Mouse (Mus musculus) spleen, postnatal 14 days (tissue): ENCODE measurements around the gene Nsun2.

Source experiments
- DNase-seq, 2 experiments: peaks; one replicate each; pipeline ENCODE4 v3.0.0; 2021 to 2022; ENCODE audit warnings: low spot score in 2 of 2

The Nsun2 gene

DNA sequence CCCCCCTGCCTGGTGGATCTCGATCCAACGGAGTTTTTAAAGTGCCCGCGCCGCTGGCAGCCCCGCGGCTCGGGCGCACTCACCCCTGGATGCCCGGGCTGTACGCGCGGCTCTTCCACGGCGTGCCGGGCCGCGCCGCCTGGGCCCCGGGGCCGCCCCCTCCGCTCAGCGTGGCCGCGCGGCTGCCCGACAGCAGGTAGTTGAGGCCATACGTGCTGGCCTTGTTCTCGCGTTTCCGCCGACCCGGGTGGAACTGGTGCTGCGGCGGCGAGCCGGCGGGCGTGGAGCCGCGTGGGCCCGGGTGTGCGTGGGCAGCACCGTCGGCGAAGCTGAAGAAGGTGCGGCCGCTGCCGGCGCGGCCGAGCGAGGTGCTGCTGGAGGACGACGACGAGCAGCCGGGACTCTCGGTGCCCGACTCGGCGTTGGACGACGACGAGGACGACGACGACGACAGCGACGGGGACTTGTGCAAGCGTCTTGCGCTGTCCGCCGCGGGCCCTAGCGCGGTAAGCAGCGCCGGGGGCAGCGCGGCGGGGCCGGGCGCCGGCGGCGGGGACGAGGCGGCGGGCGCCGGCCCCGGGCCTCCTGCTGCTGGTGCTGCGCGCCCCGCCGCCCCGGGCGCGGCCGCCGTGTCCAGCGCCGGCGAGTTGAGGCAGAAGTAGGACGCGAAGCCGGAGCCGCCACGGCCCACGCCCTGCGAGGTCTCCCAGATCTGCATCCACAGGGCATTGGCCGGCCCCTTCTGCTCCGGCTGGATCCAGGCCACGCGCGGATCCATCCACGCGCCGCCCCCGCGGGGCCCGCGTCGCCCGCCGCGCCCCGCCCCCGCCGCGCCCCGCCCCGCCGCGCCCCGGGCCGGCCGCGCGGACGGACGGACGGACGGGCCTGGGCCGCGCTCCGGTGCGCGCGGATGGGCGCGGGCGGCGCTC is at the start of gene Nsun2:
TSS of gene Nsun2 (plus strand) at position 342 of the 929 bp plus-strand sequence.
- DNase-seq, result peak; percentile 31 to 36

DNA sequence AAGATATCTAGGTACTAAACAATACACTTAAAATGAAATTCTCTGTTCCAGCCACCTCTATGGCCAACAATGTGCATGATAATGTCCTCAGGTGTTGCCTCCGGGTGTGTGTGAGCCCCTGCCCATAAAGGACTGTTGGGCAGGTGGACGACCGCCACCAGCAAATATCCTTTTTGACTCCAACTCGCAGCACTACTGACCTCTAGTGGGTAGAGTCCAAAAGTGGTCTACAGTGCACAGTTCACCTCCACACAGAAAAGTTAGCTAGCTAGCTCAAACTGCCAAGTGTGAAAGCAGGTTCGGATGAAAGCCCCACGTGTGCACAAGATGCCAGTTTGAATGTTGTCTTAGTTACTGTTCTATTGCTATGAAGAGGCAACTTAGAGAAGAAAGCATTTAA is 48.2 kb upstream of the Nsun2 start:
- no peak for DNase-seq

DNA sequence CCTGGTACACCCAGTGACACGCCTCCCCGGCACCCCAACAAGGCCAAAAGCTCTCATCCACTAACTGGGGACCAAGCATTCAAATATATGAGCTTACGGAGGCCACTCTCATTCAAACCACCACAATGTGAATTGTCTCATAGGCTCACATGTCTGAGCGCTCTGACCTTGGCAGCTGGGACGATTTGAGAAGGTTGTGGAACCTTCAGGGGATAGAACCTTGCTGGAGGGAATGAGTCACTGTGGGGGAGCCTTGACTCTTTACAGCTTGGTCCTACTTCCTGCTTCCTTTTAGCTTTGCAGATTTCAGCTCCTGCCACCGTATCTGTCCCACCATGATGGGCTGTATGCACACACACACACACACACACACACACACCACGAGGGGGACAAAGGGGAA is 47.7 kb upstream of the Nsun2 start:
- DNase-seq, result no peak

DNA sequence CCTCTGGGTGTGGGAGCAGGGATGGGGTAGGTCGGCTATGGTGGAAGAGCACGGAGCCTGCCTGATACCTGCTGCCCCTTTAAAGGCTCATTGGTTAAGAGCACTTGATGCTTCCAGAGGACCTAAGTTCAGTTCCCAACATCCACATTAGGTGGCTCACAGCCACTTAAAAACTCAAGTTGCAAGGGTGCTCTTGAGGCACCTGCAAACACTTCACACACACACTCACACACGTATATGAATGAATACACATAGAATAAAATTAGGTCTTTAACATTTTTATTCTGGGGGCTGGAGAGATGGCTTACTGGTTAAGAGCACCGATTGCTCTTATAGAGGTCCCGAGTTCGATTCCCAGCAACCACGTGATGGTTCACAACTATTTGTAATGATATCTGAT is 46.4 kb upstream of the Nsun2 start:
- DNase-seq, result no peak

DNA sequence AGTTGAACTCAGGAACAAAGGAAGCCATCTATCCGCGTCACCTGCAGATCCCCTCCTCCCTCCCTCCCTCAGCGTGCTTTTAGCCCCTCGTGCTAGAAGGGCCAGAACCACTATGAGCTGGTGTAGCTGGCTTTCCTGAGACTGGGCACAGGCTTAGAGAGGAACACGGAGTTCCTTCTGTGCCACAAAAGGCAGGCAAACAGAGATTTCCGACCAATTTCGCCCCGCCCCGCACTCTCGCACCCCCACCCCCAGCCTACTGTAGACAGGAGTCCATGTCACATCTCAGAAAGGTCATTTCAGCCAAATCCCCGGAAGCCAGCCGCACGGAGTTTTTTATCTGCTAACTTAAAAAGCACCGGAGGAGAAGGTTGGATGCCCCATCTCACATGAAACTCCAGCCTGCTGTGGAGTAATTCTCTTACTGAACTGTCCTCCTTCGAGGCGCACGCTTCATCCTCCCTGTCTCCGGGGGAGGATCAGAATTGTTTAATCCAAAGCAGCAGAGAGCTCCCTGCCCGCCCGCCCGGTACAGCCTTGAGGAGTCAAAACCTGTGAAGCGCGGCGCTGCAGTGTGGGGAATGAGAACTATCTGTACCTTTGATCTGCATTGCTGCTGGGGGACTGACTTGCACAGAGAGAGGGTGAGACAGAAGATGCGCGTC is 45.8 kb upstream of the Nsun2 start:
- no peak for DNase-seq

DNA sequence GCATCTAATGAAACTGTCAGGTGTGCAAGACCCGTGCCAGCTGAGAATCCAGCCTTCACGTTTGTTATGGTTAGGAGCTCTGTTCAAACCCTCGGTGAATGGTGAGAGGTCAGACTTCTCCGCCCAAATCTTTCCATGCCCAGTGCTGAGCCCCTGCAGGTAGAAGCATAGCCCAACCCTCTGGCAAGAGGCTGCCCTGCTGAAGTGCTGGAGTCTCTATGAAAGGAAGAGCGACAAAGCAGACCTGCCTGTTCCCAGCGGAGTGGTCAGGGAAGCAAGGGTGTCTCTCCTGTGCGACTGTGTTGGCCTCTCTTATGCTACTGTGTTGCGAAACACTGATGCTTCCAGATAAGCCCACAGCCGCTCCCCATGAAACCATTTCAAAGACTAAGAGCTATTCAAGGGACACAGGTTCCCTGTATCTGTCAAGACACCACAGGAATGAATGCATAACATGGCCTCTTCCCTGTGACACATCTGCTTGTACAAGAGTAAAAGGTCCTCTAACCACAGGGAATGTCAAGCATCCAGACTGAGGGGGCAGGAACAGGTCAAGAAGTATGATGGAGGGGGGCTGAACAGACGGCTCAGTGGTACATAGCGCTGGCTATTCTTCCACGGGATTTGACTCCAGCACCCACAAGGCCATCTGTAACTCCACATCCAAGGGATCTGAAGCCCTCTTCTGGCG is 44.8 kb upstream of the Nsun2 start:
- DNase-seq, result no peak

DNA sequence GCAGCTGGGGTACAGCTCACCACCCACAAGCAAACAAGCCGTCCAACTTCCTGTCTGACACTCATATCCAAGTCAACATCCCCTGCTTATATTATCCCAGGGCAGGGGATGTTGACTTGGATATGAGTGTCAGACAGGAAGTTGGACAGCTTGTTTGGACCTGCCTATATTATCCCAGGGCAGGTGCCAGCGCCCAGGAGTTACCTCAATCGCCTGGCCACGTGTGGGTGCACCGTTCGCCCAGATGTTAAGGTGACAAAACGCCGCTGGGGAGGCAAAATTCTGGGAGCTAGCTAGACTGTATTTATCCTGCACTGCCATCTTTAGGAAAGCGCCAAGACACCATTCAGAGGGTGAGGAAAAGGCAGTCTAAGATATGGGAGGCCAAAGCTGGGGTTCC is 43.8 kb upstream of the Nsun2 start:
- no peak for DNase-seq

DNA sequence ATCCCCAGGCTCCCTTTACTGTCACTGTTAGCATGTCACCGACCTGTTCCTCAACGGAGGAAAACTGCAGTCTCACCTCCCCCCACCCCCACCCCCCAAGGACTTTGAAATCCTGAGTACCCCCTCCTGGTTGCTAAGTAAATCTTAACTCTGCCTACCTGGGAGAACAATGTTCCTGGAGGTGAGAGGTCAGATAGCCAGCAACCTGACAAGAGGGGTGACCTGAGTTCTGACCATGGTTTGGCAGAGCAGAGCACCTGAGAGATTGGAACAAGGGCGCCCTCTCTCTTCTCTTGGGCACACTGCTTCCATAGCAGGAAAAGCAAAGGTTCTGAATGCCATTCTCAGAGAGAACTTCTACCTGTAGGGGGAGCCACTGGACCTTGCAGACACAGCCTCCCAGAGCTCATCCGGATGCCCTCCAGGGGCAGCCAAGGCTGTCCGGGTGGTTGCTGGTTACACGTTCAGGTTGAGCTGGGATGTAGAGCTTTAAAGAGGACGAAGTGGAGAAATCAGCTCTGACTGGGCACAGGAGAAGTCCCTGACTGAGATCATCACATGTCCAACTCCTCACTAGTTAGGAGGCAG is 40.6 kb upstream of the Nsun2 start:
- peak in 1 of 2 experiments; percentile 12 for DNase-seq

DNA sequence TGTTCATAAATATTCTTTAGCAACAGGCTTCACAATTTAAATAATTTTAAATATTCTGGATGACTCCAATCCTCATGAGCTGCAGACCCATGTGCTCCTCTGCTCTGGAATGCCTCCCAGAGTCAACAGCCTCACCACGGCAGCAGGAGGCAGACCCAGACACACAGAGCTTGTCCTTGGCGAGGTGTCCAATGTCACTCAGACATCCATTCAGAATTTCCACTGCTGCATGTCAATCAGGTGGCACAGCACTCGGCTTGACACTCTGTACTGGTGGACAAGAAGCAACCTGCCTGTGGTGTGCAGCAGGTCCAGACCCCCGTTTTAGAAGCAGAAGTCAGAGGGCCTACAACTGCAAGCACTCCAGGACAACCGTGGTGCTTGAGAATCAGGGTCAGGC is 35.3 kb upstream of the Nsun2 start:
- DNase-seq, result no peak

DNA sequence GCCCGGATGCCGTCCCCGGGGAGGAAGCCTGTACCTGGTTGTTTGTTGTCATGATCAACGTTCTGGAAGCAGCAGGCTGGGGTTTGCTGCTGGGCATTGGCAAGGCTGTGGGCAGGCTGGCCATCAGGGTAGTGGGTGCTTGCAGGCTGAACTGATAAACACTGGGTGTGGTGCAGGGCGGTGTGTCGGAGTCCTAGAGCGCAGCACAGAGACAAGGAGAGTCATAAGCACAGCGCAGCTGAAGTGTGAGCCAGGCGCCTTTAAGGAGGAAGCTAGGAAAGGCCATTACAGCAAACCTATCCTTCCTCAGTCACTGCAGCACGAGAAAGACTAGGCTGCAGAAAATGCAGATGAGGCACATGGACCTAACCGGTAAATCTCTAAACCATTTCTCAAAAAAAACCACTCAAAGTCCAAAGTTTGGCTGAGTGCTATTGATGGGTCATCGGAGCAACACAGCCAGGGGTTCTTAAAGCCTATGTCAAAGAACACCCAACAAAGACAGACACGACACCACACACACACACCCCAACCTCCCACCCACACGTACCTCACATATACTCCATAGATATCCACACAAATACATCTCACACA is 31.3 kb upstream of the Nsun2 start:
- DNase-seq, result no peak

DNA sequence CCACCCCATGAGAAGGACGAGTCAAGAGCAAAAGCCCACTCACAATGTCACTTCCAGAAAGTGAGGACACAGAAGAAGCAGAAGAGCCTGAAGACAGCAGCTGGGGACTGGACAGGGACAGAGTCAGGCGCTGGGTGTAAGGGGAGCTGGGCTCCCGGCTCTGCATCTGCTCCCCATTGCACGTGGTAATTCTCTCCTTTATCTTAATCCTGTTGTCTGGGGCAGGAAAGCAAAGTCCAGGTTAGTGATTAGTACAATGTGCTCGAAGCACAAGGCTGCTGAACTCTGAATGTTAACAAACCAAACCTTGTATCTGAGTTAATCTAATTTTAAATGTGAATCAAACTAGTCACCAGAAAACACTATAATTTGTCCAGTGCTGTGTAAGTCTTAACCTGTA is 30.7 kb upstream of the Nsun2 start:
- no peak for DNase-seq

DNA sequence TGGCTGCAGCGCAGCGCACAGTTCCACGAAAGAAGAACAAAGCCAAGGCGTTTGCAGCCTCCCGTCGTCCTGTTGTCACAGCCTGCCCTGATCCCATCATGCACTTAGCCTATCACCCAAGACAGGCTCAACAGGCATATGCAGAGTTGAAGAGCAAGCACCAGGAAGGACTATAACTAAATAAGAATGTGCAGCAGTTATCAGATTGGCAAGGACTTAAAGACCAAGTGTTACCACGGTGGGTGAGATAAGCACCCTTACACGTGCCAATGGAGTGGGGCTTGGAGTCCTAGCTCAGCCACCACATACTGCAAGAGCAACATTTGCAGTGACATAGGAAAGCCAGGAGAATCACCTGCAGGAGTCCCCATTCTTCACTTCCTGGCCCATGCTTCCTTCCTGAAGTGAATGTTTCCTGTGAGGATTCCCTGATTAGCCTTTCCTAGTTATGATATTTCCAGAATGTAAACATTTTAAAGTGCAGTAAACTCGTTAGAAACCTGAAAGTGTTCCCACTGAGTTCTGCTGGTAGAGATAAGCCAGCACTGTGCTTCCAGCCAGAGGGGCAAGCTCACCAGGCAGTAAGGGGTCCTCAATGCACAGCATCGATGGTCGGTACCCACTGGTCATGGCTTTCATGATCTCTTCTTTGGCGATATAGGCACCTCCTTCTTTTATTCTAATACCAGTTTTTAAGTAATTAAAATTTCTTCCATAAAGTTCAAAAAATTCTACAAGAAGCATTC is 27.0 kb upstream of the Nsun2 start:
- no peak for DNase-seq

DNA sequence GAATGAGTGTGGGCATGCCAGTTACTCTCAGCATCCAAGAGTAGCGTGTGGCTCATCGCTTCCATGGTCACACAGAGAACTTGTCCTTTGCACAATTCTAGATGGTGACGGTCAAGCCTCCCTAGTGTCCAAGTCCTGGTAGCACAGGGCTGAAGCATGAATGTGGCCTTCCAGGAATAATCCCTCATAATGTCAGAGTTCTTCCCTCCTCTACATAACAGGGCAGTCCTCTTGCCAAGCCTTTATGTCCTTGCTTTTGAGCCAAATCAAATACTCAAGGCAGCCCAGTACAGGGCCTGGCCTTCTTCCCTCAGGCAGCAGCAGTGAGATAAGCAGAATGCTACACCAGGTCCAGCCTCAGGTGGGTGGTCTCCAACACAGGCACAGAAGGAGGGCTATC is 25.9 kb upstream of the Nsun2 start:
- DNase-seq, result no peak

DNA sequence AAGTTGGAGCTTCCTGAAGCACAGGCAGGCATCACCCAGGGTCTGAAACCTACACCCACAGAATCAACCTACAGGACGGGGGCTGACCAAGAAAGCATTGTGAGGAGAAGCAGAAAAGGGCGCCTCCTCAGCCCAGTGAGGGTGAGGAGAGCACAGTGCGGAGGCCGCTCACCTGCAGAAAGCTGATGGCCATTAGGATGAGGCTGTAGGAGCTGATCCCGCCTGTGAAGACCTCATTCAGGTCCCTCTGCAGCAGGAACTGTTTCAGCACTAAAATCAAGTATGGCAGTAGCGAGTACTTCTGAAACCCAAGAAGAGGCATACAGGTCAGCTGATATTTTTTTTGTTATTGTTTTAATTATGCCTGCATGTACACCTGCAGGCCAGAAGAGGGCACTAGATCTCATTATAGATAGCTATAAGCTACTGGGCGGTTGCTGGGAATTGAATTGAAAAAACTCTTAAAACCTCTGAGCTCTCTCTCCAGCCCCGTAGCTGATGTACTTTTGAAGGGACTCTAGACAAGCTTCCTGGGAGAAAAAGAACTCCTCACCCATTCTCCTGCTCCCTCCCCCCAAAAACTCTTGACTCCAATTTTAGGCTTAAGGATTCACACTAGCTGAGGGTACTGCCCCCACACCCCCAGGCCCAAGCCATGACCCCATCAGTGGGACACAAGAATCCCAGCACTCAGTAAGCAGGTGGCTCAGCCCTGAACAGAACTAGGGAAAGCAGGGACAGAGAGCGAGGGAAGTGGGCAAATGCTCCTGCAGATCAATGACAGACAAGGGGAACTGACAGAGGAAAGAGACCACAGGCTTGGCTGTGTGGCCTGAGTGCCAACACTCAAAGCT is 23.9 kb upstream of the Nsun2 start:
- no peak for DNase-seq

DNA sequence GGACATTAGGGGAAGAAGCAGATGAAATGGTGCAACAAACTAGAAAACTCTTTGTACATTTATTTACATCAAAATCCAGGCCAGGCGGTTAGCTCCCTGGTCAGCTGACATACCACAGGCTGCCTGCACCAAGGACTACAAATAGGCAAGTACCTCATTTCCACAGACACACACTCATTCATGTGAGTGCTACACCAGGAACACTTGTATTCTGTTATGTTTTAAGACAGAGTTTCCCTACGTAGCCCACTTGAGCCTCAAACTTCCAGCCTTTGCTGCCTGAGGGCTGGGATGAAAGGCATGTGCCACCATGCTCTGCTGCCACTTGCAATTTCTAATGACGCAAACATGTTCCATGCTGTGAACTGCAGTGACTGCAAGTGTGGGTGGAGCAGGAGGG is 18.5 kb upstream of the Nsun2 start:
- no peak for DNase-seq

DNA sequence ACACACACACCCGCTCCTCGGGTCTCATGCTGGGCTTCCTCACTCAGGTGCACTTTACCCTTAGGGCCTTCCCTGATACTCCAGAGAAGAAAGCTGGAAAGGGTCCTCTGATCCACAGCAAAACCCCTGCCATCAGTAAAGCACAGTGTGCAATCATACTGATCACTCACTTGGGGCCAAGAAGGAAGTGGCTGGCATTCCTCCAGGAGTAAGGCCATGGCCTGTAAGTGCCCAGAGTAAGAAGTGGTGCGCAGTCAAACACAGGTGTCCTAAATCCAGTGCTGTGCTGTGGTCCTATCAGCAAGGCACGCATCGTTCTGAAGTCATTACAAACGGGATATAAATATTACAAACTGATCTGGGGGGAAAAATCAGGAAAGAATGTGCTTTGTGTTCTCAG is 16.1 kb upstream of the Nsun2 start:
- DNase-seq, result no peak

DNA sequence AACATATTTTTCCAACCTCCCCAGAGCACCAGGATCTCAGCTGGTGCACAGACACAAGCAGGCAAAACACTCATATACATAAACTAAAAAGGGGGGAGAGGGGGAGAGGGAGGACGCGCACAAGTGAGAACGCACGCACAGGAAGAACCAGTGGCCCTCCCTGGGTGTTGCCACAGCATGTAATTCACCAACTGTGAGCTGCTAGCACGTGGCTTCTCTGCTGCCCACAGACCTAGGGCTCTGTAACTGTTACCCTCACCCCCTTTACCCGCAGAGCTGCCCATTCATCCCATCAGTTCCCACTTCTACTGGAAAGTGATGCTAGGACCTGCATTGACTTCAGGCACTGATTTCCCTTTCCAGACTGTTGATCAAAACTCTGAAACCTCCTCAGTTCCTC is 14.4 kb upstream of the Nsun2 start:
- no peak for DNase-seq

DNA sequence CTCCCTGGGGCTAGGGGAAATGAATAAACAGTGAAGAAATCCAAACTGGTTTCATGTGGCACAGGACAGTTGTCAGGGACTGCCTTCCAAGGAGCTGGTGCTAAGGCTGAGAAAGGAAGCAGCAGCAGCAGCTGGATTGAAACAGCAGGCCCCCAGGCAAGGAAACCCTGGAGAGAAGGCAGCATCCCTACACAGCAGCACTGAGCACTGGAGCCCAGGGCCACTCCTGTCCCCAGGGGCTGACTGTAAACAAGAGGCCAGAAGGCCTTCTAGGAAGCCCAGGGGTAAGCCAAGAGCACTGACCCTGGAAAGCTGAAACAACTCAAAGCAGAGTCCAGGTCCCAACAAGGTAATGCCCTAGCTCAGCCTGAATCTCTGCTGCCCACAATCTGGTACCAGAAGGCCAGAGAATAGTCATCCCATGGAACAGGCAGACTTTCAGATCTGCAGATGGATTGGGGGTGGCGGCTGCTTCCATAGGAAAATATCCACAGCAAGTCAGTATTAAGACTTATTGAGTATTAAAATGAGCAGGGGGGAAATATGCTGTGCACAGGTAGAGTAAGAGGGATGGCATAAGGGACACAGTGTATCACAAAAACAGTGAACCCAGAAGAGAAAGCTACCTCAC is 11.3 kb upstream of the Nsun2 start:
- DNase-seq, result no peak

DNA sequence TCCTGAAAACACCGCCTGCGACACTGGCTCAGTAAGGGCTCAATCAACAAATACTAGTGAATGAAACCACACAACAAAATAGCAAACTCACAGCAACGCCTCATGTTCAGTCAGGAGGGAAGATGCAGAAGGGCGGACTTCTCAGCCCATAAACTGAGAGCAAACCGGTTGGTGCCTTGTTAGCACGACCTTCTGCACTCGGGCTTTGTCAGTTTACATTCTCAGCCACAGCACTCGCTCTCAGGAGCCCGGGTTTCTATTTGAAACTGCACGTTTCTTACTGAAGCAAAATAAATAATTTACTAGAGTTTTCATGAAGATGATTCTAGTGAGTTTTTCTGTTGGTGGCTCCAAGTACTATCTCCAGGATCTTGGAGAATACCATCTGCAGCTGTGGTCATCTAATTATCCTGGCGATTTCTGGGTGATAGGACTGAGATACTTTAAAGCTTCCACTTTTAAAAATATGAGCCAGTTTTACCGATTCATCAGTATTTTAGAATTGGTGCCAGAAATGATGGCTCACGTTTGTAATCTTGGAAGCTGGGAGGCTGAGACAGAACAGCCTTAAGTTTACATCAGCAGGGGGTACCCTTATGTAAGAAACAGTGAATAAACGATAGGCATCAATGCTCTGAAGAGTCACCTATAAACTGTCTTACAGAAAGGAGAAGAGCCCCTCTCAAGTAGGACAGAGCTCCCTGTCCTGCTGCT is 9.9 kb upstream of the Nsun2 start:
- DNase-seq, result no peak
